Mouse (Mus musculus) megakaryocyte, embryonic 14.5 days (primary cell): ENCODE measurements at regions not wholly inside any gene's neighbourhood (a gene's known extent, or its start where the extent isn't known, plus 50 kb on each side); places are given as distances from the start of the nearest gene placed in this dataset.

Experiments used
- H3K27me3 ChIP-seq: replicated peaks from 2 replicates; pipeline ENCODE3; 2012; ENCODE audit warnings: inconsistent platforms
- H3K36me3 ChIP-seq: replicated peaks from 2 replicates; pipeline ENCODE3; 2012; ENCODE audit warnings: low read length, inconsistent platforms, mixed read lengths
- H3K4me1 ChIP-seq: 2 replicates; pipeline ENCODE4 v1.6.1; 2012; ENCODE audit warnings: inconsistent platforms
- H3K4me3 ChIP-seq: replicated peaks from 2 replicates; pipeline ENCODE3; 2012; ENCODE audit warnings: moderate library complexity, mild to moderate bottlenecking, inconsistent platforms
- H3K9me3 ChIP-seq: 2 replicates; pipeline ENCODE4 v1.6.1; 2012; ENCODE audit warnings: inconsistent platforms
- FLI1 ChIP-seq: IDR thresholded peaks from 2 replicates; pipeline ENCODE4 v1.6.1; 2012; ENCODE audit warnings: low read length, inconsistent platforms, mixed read lengths
- GATA1 ChIP-seq: IDR thresholded peaks from 3 replicates; pipeline ENCODE4 v1.6.1; 2012; ENCODE audit warnings: mixed read lengths, low read length, inconsistent platforms, borderline replicate concordance

- TF ChIP-seq FLI1 = no peak
- no peak for TF ChIP-seq GATA1
- H3K4me1 ChIP-seq = peaks cover 15% of the 10 kb centered on the region
- no peaks in the 10 kb centered on the region for H3K36me3 ChIP-seq
- H3K9me3 ChIP-seq = no peaks in the 10 kb centered on the region
- no peak overlapping the region for H3K4me3 ChIP-seq
- H3K27me3 ChIP-seq = no peaks in the 10 kb centered on the region
Observed at GRCm38 (mm10) chr11:111260691-111261383, 194.9 kb downstream of the Kcnj2 start.

DNA sequence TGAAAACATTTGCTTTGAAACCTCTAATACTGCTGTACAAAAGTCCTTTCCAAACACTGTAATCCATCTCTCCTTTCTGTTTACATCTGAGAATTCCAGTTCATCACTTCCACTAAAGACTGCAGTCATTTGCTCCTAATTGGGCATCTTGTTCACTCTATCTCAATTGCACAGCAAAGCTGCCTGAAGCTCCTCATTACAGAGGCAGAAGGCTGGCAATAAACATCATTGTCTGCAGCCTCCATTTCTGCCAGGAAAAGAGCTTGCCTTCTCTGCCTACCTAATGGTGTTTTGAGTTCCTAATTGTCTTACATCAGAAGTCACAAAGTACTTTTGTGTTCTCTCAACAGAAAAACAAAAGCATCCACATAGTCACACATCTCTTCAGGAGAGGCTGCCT lies 207.7 kb downstream of the Kcnj2 start:
- Histone ChIP-seq H3K36me3 (no peaks in the 10 kb centered on the region), H3K27me3 (no peaks in the 10 kb centered on the region), H3K4me1 (no peaks in the 10 kb centered on the region), H3K9me3 (peaks cover 7% of the 10 kb centered on the region; the same call in 1 of the 2 replicates), H3K4me3 (no peak overlapping the region)
- TF ChIP-seq GATA1 (no peak), FLI1 (no peak)

GRCm38 (mm10) chr11:111280769-111281168 lies 214.8 kb downstream of the Kcnj2 start:
- no peaks in the 10 kb centered on the region for H3K36me3 ChIP-seq
- H3K4me3 ChIP-seq = no peak overlapping the region
- TF ChIP-seq FLI1 (no peak), GATA1 (no peak)
- peaks cover 14% of the 10 kb centered on the region; the same call in 1 of the 2 replicates for H3K9me3 ChIP-seq
- no peaks in the 10 kb centered on the region for H3K27me3 ChIP-seq
- no peaks in the 10 kb centered on the region for H3K4me1 ChIP-seq

GRCm38 (mm10) chr11:111281237-111282160 lies 215.5 kb downstream of the Kcnj2 start:
- Histone ChIP-seq H3K27me3 (no peaks in the 10 kb centered on the region), H3K4me3 (no peak overlapping the region), H3K4me1 (no peaks in the 10 kb centered on the region), H3K9me3 (peaks cover 9% of the 10 kb centered on the region; the same call in 1 of the 2 replicates), H3K36me3 (no peaks in the 10 kb centered on the region)
- TF ChIP-seq FLI1 (no peak), GATA1 (no peak)

- Histone ChIP-seq H3K9me3 (peaks cover 11% of the 10 kb centered on the region; the same call in 1 of the 2 replicates), H3K4me3 (no peak overlapping the region), H3K4me1 (no peaks in the 10 kb centered on the region), H3K27me3 (no peaks in the 10 kb centered on the region), H3K36me3 (no peaks in the 10 kb centered on the region)
- TF ChIP-seq GATA1 (no peak), FLI1 (no peak)
Observed at GRCm38 (mm10) chr11:111282283-111282682, 216.3 kb downstream of the Kcnj2 start.

DNA sequence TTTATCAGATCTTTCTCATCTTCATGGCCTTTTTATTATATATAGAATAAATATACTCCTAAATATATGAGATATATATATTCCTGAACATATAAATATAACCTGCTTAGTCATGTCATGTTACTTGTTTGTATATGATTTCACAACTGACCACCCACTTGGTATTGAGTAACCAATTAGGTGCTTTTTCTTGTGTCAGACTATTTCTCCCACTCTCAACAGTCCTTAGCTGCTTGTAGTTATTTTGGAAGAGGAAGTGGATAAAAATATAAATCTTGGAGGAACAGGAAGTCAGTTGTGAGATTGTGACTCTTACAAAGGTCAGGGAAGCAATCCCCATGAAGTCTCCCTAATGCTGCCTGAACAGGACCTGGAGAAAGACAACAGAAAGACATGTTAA lies 224.6 kb downstream of the Kcnj2 start:
- H3K4me3 ChIP-seq = no peak overlapping the region
- H3K9me3 ChIP-seq = peaks cover 23% of the 10 kb centered on the region
- no peaks in the 10 kb centered on the region for H3K27me3 ChIP-seq
- no peaks in the 10 kb centered on the region for H3K36me3 ChIP-seq
- H3K4me1 ChIP-seq = no peaks in the 10 kb centered on the region
- TF ChIP-seq GATA1 = no peak
- TF ChIP-seq FLI1 = no peak

DNA sequence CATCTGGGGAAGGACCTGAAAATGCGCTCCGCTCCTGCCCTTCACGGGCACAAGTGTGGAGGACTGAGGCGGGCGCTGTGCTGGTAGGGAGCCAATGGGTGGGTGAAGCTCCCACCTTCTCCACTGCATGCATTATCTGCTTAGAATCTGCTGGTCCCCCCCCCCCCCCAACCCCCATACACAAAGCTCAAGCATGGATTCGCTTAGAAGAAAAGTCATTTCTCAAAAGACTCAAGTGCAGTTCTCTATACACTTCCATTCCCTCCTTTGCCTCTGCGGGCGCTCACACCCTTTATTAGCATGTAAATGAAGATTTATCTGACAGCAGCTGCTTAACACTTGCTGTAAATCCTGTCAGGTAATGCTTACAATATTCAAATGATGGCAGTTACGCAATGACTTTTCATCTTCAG lies 230.4 kb downstream of the Kcnj2 start:
- H3K9me3 ChIP-seq = peaks cover 22% of the 10 kb centered on the region
- no peak for TF ChIP-seq FLI1
- no peak for TF ChIP-seq GATA1
- no peak overlapping the region for H3K4me3 ChIP-seq
- H3K36me3 ChIP-seq = no peaks in the 10 kb centered on the region
- no peaks in the 10 kb centered on the region for H3K27me3 ChIP-seq
- no peaks in the 10 kb centered on the region for H3K4me1 ChIP-seq

DNA sequence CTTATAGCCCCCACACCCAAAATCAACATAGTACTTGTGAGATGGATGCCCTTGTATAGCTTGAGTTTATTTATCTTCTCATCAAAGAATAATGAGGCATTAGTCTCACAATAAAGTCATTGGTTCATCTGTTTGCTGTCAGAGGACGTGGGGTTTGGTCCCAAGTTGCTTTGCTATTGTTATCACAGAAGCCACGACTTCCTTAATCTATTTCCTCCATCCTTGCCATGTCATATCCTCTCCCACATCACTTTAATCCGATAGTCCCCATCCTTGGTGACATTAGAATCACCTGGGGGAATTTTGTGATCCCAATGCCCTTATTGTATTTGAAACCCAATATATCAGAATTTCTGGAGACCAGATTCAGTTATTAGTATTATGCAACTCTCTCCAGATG lies 246.8 kb downstream of the Kcnj2 start:
- no peak for TF ChIP-seq GATA1
- no peak for TF ChIP-seq FLI1
- Histone ChIP-seq H3K9me3 (no peaks in the 10 kb centered on the region), H3K27me3 (no peaks in the 10 kb centered on the region), H3K4me3 (no peak overlapping the region), H3K4me1 (no peaks in the 10 kb centered on the region), H3K36me3 (no peaks in the 10 kb centered on the region)

DNA sequence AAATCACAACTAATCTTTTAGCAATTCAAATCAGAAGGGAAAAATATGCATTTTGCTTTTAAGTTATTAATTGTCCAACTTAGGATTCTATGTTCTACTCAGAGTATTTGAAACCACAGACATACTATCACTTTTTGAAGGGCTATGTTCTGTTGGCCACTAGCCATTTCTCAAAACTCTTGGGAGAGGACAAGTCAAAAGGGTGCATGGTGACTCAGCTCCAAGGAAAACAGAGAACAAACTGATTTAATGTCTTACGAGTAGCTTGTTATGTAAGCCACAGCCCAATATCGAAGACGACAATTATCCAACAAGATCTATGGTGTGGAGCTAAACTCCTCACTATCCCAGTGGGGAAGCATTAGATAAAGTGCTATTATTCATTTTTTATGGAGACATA lies 247.6 kb downstream of the Kcnj2 start:
- no peaks in the 10 kb centered on the region for H3K4me1 ChIP-seq
- no peaks in the 10 kb centered on the region for H3K27me3 ChIP-seq
- no peak overlapping the region for H3K4me3 ChIP-seq
- no peaks in the 10 kb centered on the region for H3K36me3 ChIP-seq
- no peak for TF ChIP-seq FLI1
- TF ChIP-seq GATA1 = no peak
- H3K9me3 ChIP-seq = no peaks in the 10 kb centered on the region

GRCm38 (mm10) chr11:111321576-111321975 lies 255.6 kb downstream of the Kcnj2 start:
- H3K9me3 ChIP-seq = peaks cover 12% of the 10 kb centered on the region
- H3K27me3 ChIP-seq = no peaks in the 10 kb centered on the region
- no peak for TF ChIP-seq GATA1
- no peak for TF ChIP-seq FLI1
- H3K36me3 ChIP-seq = no peaks in the 10 kb centered on the region
- no peaks in the 10 kb centered on the region for H3K4me1 ChIP-seq
- no peak overlapping the region for H3K4me3 ChIP-seq
